Mouse (Mus musculus): ENCODE measurements at regions not wholly inside any gene's neighbourhood (a gene's known extent, or its start where the extent isn't known, plus 50 kb on each side); places are given as distances from the start of the nearest gene placed in this dataset.

DNA sequence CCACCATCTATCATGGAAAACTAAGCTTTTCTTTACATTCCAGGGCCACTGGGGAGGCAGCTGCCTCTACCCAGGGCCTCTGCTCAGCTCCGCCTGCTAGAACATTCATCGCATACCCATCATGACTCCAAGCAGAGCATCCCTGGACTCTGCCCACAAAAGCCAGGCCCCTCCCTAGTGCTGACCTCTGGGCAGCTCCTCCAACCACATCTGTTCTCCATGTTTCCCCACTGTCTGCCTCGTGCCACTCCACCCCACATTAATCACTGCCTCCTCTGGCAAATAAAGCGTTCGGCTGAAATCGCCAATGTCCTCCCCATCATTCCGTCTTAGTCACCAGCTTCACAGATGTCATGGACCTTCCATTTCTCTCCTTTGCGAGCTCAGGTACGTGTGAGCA, 96.2 kb upstream of the Cops8 start:
- no peak overlapping the region for H3K4me3 ChIP-seq (replicated peaks)
- TF ChIP-seq GATA1 (IDR thresholded peaks at IDR 0.05; ENCODE audit: low read length) (no peak), TAL1 (IDR thresholded peaks at IDR 0.05; ENCODE audit: low read length) (no peak)
- no peaks in the 10 kb centered on the region for H3K4me1 ChIP-seq (ENCODE audit: control insufficient read depth)
- H3K9me3 ChIP-seq (ENCODE audit: control insufficient read depth, low read length), result no peaks in the 10 kb centered on the region
- no peaks in the 10 kb centered on the region for H3K27me3 ChIP-seq (ENCODE audit: control insufficient read depth)
- no peaks in the 10 kb centered on the region for H3K36me3 ChIP-seq (ENCODE audit: control insufficient read depth)

DNA sequence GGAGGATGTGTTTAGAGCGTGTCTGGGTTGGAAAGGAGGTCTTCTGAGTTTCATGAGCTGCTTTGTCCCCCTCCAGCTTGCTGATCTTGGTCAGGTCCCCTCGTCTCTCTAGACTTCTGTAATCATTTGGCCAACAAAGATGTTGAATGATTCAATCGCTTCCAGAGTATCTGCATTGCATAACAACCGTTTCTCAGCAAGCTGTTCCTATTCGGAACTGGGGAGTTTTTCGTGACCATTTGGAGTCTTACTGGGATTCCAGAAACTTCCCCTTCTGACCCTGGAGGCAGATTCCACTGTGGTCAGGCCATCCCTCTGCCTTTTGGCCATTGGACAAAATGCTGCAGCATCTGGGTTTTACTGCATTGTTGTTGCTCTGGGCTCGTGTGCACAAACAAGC, 93.4 kb upstream of the Cops8 start:
- H3K9me3 ChIP-seq (ENCODE audit: control insufficient read depth, low read length), result peaks cover 2% of the 10 kb centered on the region; the same call in 1 of the 2 replicates
- no peaks in the 10 kb centered on the region for H3K4me1 ChIP-seq (ENCODE audit: control insufficient read depth)

DNA sequence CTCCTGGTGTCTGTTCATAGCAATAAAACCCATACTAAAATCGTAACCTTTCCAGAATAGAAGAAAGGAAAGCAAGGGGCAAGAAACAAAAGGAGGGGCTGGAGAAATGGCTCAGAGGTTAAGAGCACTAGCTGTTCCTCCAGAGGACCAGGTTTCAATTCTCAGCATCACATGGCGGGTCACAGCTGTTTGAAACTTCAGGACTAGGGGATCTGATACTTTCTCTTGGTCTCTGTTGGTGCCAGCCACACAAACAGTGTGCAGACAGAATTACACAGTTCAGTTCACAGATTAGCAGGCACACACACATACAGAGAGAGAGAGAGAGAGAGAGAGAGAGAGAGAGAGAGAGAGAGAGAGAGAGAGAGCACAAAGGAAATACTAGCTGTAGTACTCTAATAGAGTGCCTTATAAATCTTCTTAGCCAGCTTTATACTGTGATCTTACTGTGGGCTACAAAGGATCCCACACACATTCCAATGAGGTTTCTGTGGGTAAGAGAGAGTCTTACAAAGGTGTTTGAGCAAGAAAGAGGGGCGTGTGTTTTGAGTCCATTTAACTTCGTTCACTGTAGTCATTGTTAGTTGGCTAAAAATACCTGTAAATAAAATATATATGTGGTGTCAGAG, 89.2 kb upstream of the Cops8 start:
- H3K4me3 ChIP-seq (replicated peaks), result no peak overlapping the region
- H3K36me3 ChIP-seq (ENCODE audit: control insufficient read depth), result no peaks in the 10 kb centered on the region
- no peaks in the 10 kb centered on the region for H3K4me1 ChIP-seq (ENCODE audit: control insufficient read depth)
- no peak for TF ChIP-seq GATA1 (IDR thresholded peaks at IDR 0.05; ENCODE audit: low read length)
- no peak for TF ChIP-seq TAL1 (IDR thresholded peaks at IDR 0.05; ENCODE audit: low read length)
- H3K27me3 ChIP-seq (ENCODE audit: control insufficient read depth), result no peaks in the 10 kb centered on the region
- H3K9me3 ChIP-seq (ENCODE audit: control insufficient read depth, low read length), result peaks cover 2% of the 10 kb centered on the region; the same call in 1 of the 2 replicates

More for the DNA sequence above, 93.4 kb upstream of the Cops8 start:
- no peak overlapping the region for H3K4me3 ChIP-seq (replicated peaks)
- no peaks in the 10 kb centered on the region for H3K36me3 ChIP-seq (ENCODE audit: control insufficient read depth)
- TF ChIP-seq TAL1 (IDR thresholded peaks at IDR 0.05; ENCODE audit: low read length) (no peak), GATA1 (IDR thresholded peaks at IDR 0.05; ENCODE audit: low read length) (no peak)
- no peaks in the 10 kb centered on the region for H3K27me3 ChIP-seq (ENCODE audit: control insufficient read depth)

DNA sequence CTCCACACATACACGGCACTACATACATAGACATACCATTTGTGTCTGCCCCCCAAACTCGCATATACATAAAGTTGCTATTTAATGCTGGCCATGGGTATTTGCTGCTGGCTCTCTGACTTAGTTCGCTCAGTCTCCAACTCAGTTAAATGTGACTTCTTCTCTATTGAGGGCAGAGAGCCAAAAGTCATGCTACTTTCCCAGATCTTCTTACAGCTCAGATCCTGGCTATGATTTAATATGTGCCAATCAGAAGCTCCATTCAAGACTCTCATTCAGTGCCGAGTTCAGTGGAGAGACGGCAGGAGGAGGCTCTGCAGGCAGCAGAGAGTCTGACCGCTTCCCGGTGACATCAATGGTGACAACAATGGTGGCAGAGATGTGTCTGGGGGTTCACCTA, 88.6 kb upstream of the Cops8 start:
- no peak overlapping the region for H3K4me3 ChIP-seq (replicated peaks)
- TF ChIP-seq TAL1 (IDR thresholded peaks at IDR 0.05; ENCODE audit: low read length) (no peak), GATA1 (IDR thresholded peaks at IDR 0.05; ENCODE audit: low read length) (no peak)
- no peaks in the 10 kb centered on the region for H3K36me3 ChIP-seq (ENCODE audit: control insufficient read depth)
- H3K27me3 ChIP-seq (ENCODE audit: control insufficient read depth), result no peaks in the 10 kb centered on the region
- H3K9me3 ChIP-seq (ENCODE audit: control insufficient read depth, low read length), result peaks cover 2% of the 10 kb centered on the region; the same call in 1 of the 2 replicates
- no peaks in the 10 kb centered on the region for H3K4me1 ChIP-seq (ENCODE audit: control insufficient read depth)

DNA sequence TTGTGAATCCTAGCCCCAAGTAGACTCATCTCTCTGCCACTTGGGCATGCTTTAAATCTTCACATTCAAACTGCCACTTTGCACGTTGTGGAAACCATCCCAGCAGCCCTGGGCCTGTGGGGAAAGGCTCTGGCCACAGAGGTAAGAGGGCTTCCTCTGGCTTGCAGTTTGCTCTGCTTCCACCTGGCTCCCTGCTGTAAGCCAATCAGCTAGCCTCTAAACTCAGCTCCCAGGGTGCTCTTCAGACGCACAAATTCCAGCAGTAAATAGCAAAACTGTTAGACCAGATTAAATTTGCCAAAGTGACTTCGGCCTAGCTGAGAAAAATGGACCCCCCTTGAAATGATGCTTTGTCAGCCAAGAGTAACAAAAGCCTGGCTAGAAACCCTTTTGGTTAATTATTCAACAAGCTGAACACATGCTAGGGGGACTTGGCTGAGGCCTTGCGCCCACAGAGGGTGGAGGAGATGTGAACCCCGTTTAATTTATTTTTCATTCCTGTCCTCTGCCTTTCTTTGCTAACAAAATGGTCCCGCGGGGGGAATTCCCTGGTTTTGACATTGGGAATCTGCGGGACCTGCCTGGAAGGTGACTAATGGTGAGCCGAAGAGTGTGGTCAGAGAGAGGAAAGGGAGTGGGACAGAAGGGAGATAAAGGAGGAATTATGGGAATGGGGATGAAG, 84.1 kb upstream of the Cops8 start:
- H3K36me3 ChIP-seq (ENCODE audit: control insufficient read depth), result no peaks in the 10 kb centered on the region
- no peak overlapping the region for H3K4me3 ChIP-seq (replicated peaks)
- H3K27me3 ChIP-seq (ENCODE audit: control insufficient read depth), result no peaks in the 10 kb centered on the region
- H3K9me3 ChIP-seq (ENCODE audit: control insufficient read depth, low read length), result no peaks in the 10 kb centered on the region
- TF ChIP-seq TAL1 (IDR thresholded peaks at IDR 0.05; ENCODE audit: low read length) (no peak), GATA1 (IDR thresholded peaks at IDR 0.05; ENCODE audit: low read length) (no peak)
- no peaks in the 10 kb centered on the region for H3K4me1 ChIP-seq (ENCODE audit: control insufficient read depth)

DNA sequence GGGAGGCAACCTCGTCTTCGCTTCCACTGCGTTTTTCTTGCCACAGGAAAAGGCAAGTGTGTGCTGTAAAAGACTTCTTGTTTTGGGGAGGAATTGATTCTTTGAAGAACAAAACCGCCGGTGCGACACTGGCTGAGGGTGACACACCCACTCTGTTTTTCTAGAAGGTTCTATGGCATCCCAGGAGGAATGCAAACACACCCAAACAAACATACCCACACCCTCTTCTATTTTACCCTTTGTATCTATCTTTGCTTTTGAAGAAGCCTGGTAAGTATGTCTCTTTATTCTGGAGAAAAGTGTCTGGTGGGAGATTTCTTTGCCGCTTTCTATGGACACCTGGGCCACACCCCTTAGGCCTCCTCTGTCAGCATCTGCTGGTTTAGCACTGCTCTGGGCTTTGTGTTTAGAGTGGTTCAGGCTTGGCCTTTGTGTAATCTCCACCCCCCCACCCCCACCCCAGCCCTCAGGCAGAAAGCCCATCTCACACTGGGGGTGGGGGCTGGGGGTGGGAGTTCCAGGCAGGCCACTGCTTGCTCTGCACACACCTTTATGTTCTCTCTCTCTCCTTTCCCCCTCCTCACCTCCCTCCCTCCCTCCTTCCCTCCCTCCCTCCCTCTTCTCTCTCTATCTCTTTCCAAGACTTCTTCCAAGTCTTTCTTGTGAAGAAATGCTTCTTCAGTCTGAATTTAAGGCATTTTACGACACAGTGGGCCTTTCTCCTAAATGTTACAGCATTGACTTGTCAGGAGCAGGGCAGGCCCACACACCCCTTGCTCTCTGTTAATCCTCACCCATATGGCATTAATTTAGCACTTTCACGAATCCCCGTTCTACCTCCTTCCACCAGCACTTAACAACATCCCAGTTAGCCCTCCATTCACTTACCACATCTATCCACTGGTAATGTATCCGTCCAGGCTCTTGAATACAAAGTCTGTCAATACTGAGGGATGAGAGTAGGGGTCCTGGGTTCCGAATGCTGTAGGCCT, 83.2 kb upstream of the Cops8 start:
- H3K9me3 ChIP-seq (ENCODE audit: control insufficient read depth, low read length), result no peaks in the 10 kb centered on the region

DNA sequence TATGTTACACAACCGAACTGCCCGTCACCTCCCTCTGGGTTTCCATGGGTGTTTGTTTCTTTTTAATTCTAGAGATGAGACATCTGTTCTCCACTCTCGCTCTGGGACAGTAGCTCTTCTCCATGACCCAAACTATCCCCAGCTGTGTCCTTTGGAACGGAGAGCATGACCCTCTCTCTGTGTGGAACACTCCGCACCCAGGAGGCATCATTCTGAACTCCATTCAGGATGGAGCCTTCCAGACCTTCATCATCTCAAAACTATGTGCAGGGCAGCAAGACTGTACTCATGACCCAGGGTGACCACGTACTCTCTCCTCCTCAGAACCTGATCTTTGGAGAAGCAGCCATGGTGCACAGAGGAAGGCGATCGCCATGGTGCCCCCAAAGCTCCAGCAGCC, 80.5 kb upstream of the Cops8 start:
- TF ChIP-seq GATA1 (IDR thresholded peaks at IDR 0.05; ENCODE audit: low read length) (no peak), TAL1 (IDR thresholded peaks at IDR 0.05; ENCODE audit: low read length) (no peak)
- Histone ChIP-seq H3K27me3 (ENCODE audit: control insufficient read depth) (no peaks in the 10 kb centered on the region), H3K4me1 (ENCODE audit: control insufficient read depth) (no peaks in the 10 kb centered on the region), H3K4me3 (replicated peaks) (no peak overlapping the region), H3K9me3 (ENCODE audit: control insufficient read depth, low read length) (no peaks in the 10 kb centered on the region), H3K36me3 (ENCODE audit: control insufficient read depth) (no peaks in the 10 kb centered on the region)

More for the DNA sequence above, 83.2 kb upstream of the Cops8 start:
- no peaks in the 10 kb centered on the region for H3K36me3 ChIP-seq (ENCODE audit: control insufficient read depth)
- no peak for TF ChIP-seq GATA1 (IDR thresholded peaks at IDR 0.05; ENCODE audit: low read length)
- no peak for TF ChIP-seq TAL1 (IDR thresholded peaks at IDR 0.05; ENCODE audit: low read length)
- H3K4me1 ChIP-seq (ENCODE audit: control insufficient read depth), result no peaks in the 10 kb centered on the region
- H3K4me3 ChIP-seq (replicated peaks), result no peak overlapping the region
- H3K27me3 ChIP-seq (ENCODE audit: control insufficient read depth), result no peaks in the 10 kb centered on the region

DNA sequence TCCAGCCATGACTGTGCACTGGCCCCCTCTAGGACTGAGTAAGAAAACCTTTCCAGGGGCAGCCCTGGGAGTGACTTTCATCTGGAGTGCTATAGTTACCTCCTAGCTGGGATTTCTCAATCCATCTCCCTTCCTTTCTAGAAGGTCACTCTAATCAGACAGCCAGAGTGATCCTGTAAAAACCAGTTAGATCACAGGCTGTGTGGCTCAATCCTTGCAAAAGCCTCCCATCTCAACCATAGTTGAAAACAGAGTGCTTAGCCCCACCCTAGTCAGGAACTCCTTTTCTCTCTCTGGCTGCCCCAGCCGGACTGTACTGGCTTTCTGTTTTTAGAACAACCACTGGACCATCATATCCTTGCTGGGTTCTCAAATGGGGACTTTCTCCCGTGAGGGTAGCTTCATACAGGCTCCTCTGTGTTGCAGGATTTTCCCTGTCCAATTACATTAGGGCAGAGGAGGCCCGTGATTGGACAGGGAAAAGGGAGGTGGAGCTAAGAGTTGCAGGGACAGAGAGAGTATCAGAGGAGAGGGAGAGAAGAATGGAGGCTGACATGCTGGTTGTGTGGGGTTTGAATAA, 78.0 kb upstream of the Cops8 start:
- no peaks in the 10 kb centered on the region for H3K4me1 ChIP-seq (ENCODE audit: control insufficient read depth)
- TF ChIP-seq TAL1 (IDR thresholded peaks at IDR 0.05; ENCODE audit: low read length) (no peak), GATA1 (IDR thresholded peaks at IDR 0.05; ENCODE audit: low read length) (no peak)
- H3K36me3 ChIP-seq (ENCODE audit: control insufficient read depth), result no peaks in the 10 kb centered on the region
- H3K4me3 ChIP-seq (replicated peaks), result no peak overlapping the region
- H3K9me3 ChIP-seq (ENCODE audit: control insufficient read depth, low read length), result peaks cover 2% of the 10 kb centered on the region; the same call in 1 of the 2 replicates
- no peaks in the 10 kb centered on the region for H3K27me3 ChIP-seq (ENCODE audit: control insufficient read depth)

Data from erythroblast, embryonic 14.5 days (primary cell).